ENCODE assay signal across 8 mouse cellular contexts in genomic region chr16:17625488-17626268, GRCm38 (mm10). TPM values are rescaled to one million over a fixed set of nuclear protein-coding genes. Genes with fewer than 3 reads are reported as not detected.
DNase-seq lines count a peak whose midpoint lies in the region; ATAC-seq and TF ChIP-seq lines count a peak whose summit lies in the region.

No protein-coding gene starts in this region.

- no peaks in the 10 kb centered on the region for H3K9me3 ChIP-seq in lung, embryonic 15.5 days
- no peaks in the 10 kb centered on the region for H3K9me3 ChIP-seq in forebrain, postnatal 0 days (ENCODE audit: low read length)

- H3K4me1 ChIP-seq in lung, embryonic 15.5 days: no peaks in the 10 kb centered on the region
- no peaks in the 10 kb centered on the region for H3K4me1 ChIP-seq in forebrain, postnatal 0 days (ENCODE audit: insufficient read depth)

- H3K27ac ChIP-seq in lung, embryonic 15.5 days: peak overlapping the region; percentile 5; the same call in 1 of the 2 replicates
- H3K27ac ChIP-seq in forebrain, postnatal 0 days (ENCODE audit: low read depth, low read length): no peak overlapping the region

- peak; percentile 72 for TF ChIP-seq CTCF in forebrain, postnatal 0 days (IDR thresholded peaks at IDR 0.05; ENCODE audit: low read depth)

- peak; percentile 71 for DNase-seq in embryo, embryonic 10 days (ENCODE audit: low spot score)
- no peak for DNase-seq in embryo, embryonic 9.5 days (ENCODE audit: extremely low spot score)
- DNase-seq in lung, postnatal 14 days: no peak
- DNase-seq in forebrain, postnatal 0 days: peak; percentile 38
- peak; percentile 68 for DNase-seq in retina, postnatal 1 day
- no peak for DNase-seq in adrenal gland, adult (ENCODE audit: inconsistent age in 2 of 2, low spot score in 1 of 2)
- no peak for DNase-seq in gastrocnemius, postnatal 36 days

- WGBS in lung, embryonic 15.5 days: 58% methylated on average over 8 of the region's 8 CpGs
- 65% methylated on average over 8 of the region's 8 CpGs for whole genome bisulfite sequencing in forebrain, postnatal 0 days

- intact Hi-C loops in gastrocnemius, postnatal 36 days (cut with DNase I): no loop called here

- H3K9ac ChIP-seq in lung, embryonic 15.5 days: no peak overlapping the region
- H3K9ac ChIP-seq in forebrain, postnatal 0 days: no peak overlapping the region

- no peaks in the 10 kb centered on the region for H3K27me3 ChIP-seq in lung, embryonic 15.5 days
- no peaks in the 10 kb centered on the region for H3K27me3 ChIP-seq in forebrain, postnatal 0 days (ENCODE audit: insufficient read depth, low read length)

- H3K4me2 ChIP-seq in lung, embryonic 15.5 days: no peak overlapping the region
- no peak overlapping the region for H3K4me2 ChIP-seq in forebrain, postnatal 0 days (ENCODE audit: low read depth)

- H3K4me3 ChIP-seq in lung, embryonic 15.5 days: no peak overlapping the region
- no peak overlapping the region for H3K4me3 ChIP-seq in forebrain, postnatal 0 days (ENCODE audit: low read depth, low read length)

- peaks cover 78% of the 10 kb centered on the region for H3K36me3 ChIP-seq in lung, embryonic 15.5 days
- peaks cover 59% of the 10 kb centered on the region for H3K36me3 ChIP-seq in forebrain, postnatal 0 days (ENCODE audit: insufficient read depth)

- peak; percentile 23; the same call in 1 of the 2 replicates for ATAC-seq in lung, embryonic 15.5 days (ENCODE audit: borderline replicate concordance, extremely low read depth, low FRiP score, low TSS enrichment)
- peak; percentile 78 for ATAC-seq in forebrain, postnatal 0 days

RNA-seq across cellular contexts. Expression of gene Smpd4, which starts 6.5 kb away (rescaled TPM):
- polyA plus RNA-seq in lung, embryonic 15.5 days (2015; fragmentation: Nextera tagmentation; extraction: Ambion mirVana): 28.2 and 32.2 TPM in 2 replicates
- total RNA-seq in forebrain, postnatal 0 days (2014; rRNA removed): 41.4 and 48.3 TPM in 2 replicates
- 25.3 and 26.2 TPM in 2 replicates for polyA plus RNA-seq in forebrain, postnatal 0 days (2015; fragmentation: Nextera tagmentation; extraction: Ambion mirVana)
- 10 to 100 TPM in 1 of 2 experiments, 1 to 10 TPM in 1; 9.4 to 13.1 TPM for total RNA-seq in gastrocnemius, postnatal 36 days (2021)

RNA-seq across cellular contexts. Expression of gene Ccdc74a, which starts 20.6 kb away (rescaled TPM):
- 6.8 and 7.8 TPM in 2 replicates for polyA plus RNA-seq in lung, embryonic 15.5 days (2015; fragmentation: Nextera tagmentation; extraction: Ambion mirVana)
- 19.6 and 22.6 TPM in 2 replicates for total RNA-seq in forebrain, postnatal 0 days (2014; rRNA removed)
- 25.2 and 33.9 TPM in 2 replicates for polyA plus RNA-seq in forebrain, postnatal 0 days (2015; fragmentation: Nextera tagmentation; extraction: Ambion mirVana)
- total RNA-seq in gastrocnemius, postnatal 36 days (2021): under 1 TPM in 1 of 2 experiments, not detected in 1; 0.82 TPM

RNA-seq across cellular contexts. Expression of gene Slc7a4, which starts 42.7 kb away (rescaled TPM):
- polyA plus RNA-seq in lung, embryonic 15.5 days (2015; fragmentation: Nextera tagmentation; extraction: Ambion mirVana): 9.2 and 9.6 TPM in 2 replicates
- total RNA-seq in forebrain, postnatal 0 days (2014; rRNA removed): 47.5 and 53.4 TPM in 2 replicates
- 33.1 and 47.3 TPM in 2 replicates for polyA plus RNA-seq in forebrain, postnatal 0 days (2015; fragmentation: Nextera tagmentation; extraction: Ambion mirVana)
- under 1 TPM in 1 of 2 experiments, not detected in 1; 0.12 TPM for total RNA-seq in gastrocnemius, postnatal 36 days (2021)

Comparison
In these comparisons a context has a peak if more than half of its experiments do, and no peak if none do; other contexts are left out.
1. DNase-seq: peak in embryo, embryonic 10 days (single experiment), forebrain, postnatal 0 days (single experiment) and retina, postnatal 1 day (single experiment); none in embryo, embryonic 9.5 days (single experiment), lung, postnatal 14 days (single experiment), adrenal gland, adult (0 of 2) and gastrocnemius, postnatal 36 days (0 of 2).
2. RNA of gene Ccdc74a, which starts 20.6 kb away (total RNA-seq): 19.6 to 22.6 TPM in forebrain, postnatal 0 days; 0.82 TPM in gastrocnemius, postnatal 36 days; every median in the first group is over 10 times any median in the second.
3. RNA of gene Slc7a4, which starts 42.7 kb away (total RNA-seq): 47.5 to 53.4 TPM in forebrain, postnatal 0 days; 0.12 TPM in gastrocnemius, postnatal 36 days; every median in the first group is over 10 times any median in the second.